Mouse (Mus musculus): ENCODE data around the gene Slc13a2. TPM values are rescaled to one million over a fixed set of nuclear protein-coding genes. Genes with fewer than 3 reads are reported as not detected.

The Slc13a2 gene
- polyA plus RNA-seq, 1 experiment from 2014 or later, result not detected

DNA sequence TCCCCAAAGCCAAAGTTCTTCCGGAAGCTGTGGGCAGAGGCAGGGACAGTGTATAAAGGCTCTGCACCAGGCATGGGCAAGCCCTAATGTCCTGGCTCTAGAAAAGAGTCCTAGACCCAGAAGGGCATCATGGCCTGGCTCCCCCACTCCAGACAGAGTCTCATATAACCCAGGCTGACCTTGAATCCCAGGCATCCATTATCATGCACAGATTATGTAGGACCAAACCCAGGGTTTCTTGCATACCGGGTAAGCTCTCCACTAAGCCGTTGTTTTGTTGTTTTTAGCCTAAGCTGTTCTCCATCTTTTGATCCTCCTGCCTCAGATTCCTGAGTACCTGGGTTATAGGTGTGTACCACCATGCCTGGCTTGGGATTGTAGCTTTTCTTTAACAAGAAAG, 21.1 kb downstream of the Slc13a2 start:
- DNase-seq (ENCODE audit: low spot score), result no peak
- Histone ChIP-seq H3K27me3 (ENCODE audit: insufficient read depth, poor library complexity, severe bottlenecking) (peaks cover 54% of the 10 kb centered on the region), H3K27ac (no peak overlapping the region), H3K36me3 (no peaks in the 10 kb centered on the region), H3K4me3 (no peak overlapping the region), H3K4me1 (peaks cover 10% of the 10 kb centered on the region; the same call in 1 of the 2 replicates), H3K9me3 (no peaks in the 10 kb centered on the region)
- 60% methylated on average over 3 of the region's 3 CpGs for WGBS

- no peak for DNase-seq (ENCODE audit: low spot score)
- 14% methylated on average over 8 of the region's 8 CpGs for WGBS
- no peak overlapping the region for H3K27ac ChIP-seq
- H3K27me3 ChIP-seq (ENCODE audit: insufficient read depth, poor library complexity, severe bottlenecking), result peaks cover 64% of the 10 kb centered on the region
- H3K36me3 ChIP-seq, result no peaks in the 10 kb centered on the region
- peaks cover 10% of the 10 kb centered on the region; the same call in 1 of the 2 replicates for H3K4me1 ChIP-seq
- no peak overlapping the region for H3K4me3 ChIP-seq
- H3K9me3 ChIP-seq, result no peaks in the 10 kb centered on the region
Measured at GRCm38 (mm10) chr11:78399680-78400079, 22.3 kb downstream of the Slc13a2 start.

- peaks cover 10% of the 10 kb centered on the region; the same call in 1 of the 2 replicates for H3K4me1 ChIP-seq
- H3K4me3 ChIP-seq, result no peak overlapping the region
- H3K36me3 ChIP-seq, result no peaks in the 10 kb centered on the region
- H3K27me3 ChIP-seq (ENCODE audit: insufficient read depth, poor library complexity, severe bottlenecking), result peaks cover 62% of the 10 kb centered on the region
- H3K9me3 ChIP-seq, result no peaks in the 10 kb centered on the region
- no peak for DNase-seq (ENCODE audit: low spot score)
- H3K27ac ChIP-seq, result no peak overlapping the region
- 74% methylated on average over 6 of the region's 6 CpGs for WGBS
Measured at GRCm38 (mm10) chr11:78398212-78398611, 23.8 kb downstream of the Slc13a2 start.

DNA sequence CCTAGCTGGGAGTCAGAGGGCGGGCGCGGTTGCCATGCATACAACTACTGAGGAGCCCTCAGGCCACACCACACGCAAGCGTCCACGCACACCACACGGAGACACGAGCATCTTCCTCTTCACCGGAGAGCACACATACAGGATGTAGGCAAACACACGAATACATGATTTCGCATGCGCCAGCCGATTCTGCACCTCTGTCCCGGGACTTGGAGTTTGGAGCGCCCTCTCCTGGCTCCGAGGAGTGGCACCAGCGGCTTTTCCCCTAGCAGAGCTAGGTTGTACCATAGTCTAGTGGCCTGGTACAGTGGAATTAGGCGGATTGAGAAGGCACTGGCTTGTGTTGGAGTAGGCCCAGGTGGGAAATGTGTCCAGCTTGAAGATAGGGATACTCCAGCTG, 24.6 kb downstream of the Slc13a2 start:
- Histone ChIP-seq H3K27me3 (ENCODE audit: insufficient read depth, poor library complexity, severe bottlenecking) (peaks cover 57% of the 10 kb centered on the region), H3K9me3 (no peaks in the 10 kb centered on the region), H3K4me3 (peak overlapping the region; percentile 47), H3K36me3 (no peaks in the 10 kb centered on the region), H3K27ac (peak overlapping the region; percentile 36; the same call in 1 of the 2 replicates), H3K4me1 (peaks cover 10% of the 10 kb centered on the region; the same call in 1 of the 2 replicates)
- 11% methylated on average over 18 of the region's 18 CpGs for WGBS
- peak; percentile 85 for DNase-seq (ENCODE audit: low spot score)

GRCm38 (mm10) chr11:78396950-78397349, 25.1 kb downstream of the Slc13a2 start:
- Histone ChIP-seq H3K27ac (peak overlapping the region; percentile 36; the same call in 1 of the 2 replicates), H3K36me3 (no peaks in the 10 kb centered on the region), H3K4me3 (peak overlapping the region; percentile 47), H3K4me1 (peaks cover 10% of the 10 kb centered on the region; the same call in 1 of the 2 replicates), H3K9me3 (no peaks in the 10 kb centered on the region), H3K27me3 (ENCODE audit: insufficient read depth, poor library complexity, severe bottlenecking) (peaks cover 57% of the 10 kb centered on the region)
- DNase-seq (ENCODE audit: low spot score), result no peak
- 40% methylated on average over 11 of the region's 11 CpGs for WGBS

- no peak overlapping the region for H3K4me3 ChIP-seq
- WGBS, result 69% methylated on average over 3 of the region's 3 CpGs
Measured at GRCm38 (mm10) chr11:78392728-78393127, 29.3 kb downstream of the Slc13a2 start.

GRCm38 (mm10) chr11:78386508-78387043, 35.4 kb downstream of the Slc13a2 start, which contains the start of gene Foxn1:
Gene Foxn1 (minus strand): TSS chr11:78386558.
- H3K27ac ChIP-seq, result no peak within 1 kb of the TSS
- 83% methylated on average over 14 of the region's 14 CpGs for WGBS
- no peaks in the 10 kb centered on the region for H3K4me1 ChIP-seq
- H3K4me3 ChIP-seq, result no peak within 1 kb of the TSS
- peaks cover 32% of the 10 kb centered on the region for H3K27me3 ChIP-seq (ENCODE audit: insufficient read depth, poor library complexity, severe bottlenecking)
- DNase-seq (ENCODE audit: low spot score), result no peak
- no peaks in the 10 kb centered on the region for H3K9me3 ChIP-seq
- H3K36me3 ChIP-seq, result no peaks in the 10 kb centered on the region

More at GRCm38 (mm10) chr11:78392728-78393127, 29.3 kb downstream of the Slc13a2 start:
- Histone ChIP-seq H3K27me3 (ENCODE audit: insufficient read depth, poor library complexity, severe bottlenecking) (peaks cover 25% of the 10 kb centered on the region), H3K36me3 (no peaks in the 10 kb centered on the region), H3K27ac (no peak overlapping the region), H3K9me3 (no peaks in the 10 kb centered on the region), H3K4me1 (peaks cover 7% of the 10 kb centered on the region; the same call in 1 of the 2 replicates)
- DNase-seq (ENCODE audit: low spot score), result no peak

GRCm38 (mm10) chr11:78385776-78386175, 36.2 kb downstream of the Slc13a2 start:
- Histone ChIP-seq H3K4me3 (no peak overlapping the region), H3K9me3 (no peaks in the 10 kb centered on the region), H3K27me3 (ENCODE audit: insufficient read depth, poor library complexity, severe bottlenecking) (peaks cover 38% of the 10 kb centered on the region), H3K27ac (no peak overlapping the region), H3K4me1 (no peaks in the 10 kb centered on the region), H3K36me3 (no peaks in the 10 kb centered on the region)
- WGBS, result 78% methylated on average over 10 of the region's 10 CpGs
- DNase-seq (ENCODE audit: low spot score), result no peak

- Histone ChIP-seq H3K27me3 (ENCODE audit: insufficient read depth, poor library complexity, severe bottlenecking) (peaks cover 65% of the 10 kb centered on the region), H3K9me3 (no peaks in the 10 kb centered on the region), H3K4me3 (no peak overlapping the region), H3K36me3 (no peaks in the 10 kb centered on the region), H3K4me1 (no peaks in the 10 kb centered on the region), H3K27ac (no peak overlapping the region)
- 37% methylated on average over 5 of the region's 5 CpGs for WGBS
- no peak for DNase-seq (ENCODE audit: low spot score)
Measured at GRCm38 (mm10) chr11:78382701-78383100, 39.3 kb downstream of the Slc13a2 start.

DNA sequence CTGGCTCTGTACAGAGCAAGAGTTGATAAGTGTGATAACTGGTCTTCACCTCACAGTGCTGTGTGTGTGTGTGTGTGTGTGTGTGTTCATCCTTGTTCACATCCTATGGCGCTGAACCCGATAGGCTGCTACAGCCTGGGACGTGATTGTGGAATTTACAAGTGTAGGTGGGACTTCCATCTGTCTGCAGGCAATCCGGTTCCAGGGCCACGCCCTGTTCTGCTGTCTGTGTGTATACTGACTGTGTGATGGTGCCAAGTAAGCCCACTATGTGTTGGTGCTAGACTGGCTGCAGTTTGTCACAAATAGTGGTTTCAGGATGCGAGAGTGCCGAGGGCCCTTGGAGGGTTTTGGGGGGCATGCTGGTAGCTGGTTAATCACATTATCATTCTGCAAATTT, 39.7 kb downstream of the Slc13a2 start:
- H3K36me3 ChIP-seq, result no peaks in the 10 kb centered on the region
- no peak for DNase-seq (ENCODE audit: low spot score)
- H3K27ac ChIP-seq, result no peak overlapping the region
- 67% methylated on average over 7 of the region's 7 CpGs for WGBS
- H3K4me1 ChIP-seq, result no peaks in the 10 kb centered on the region
- peaks cover 61% of the 10 kb centered on the region for H3K27me3 ChIP-seq (ENCODE audit: insufficient read depth, poor library complexity, severe bottlenecking)
- H3K9me3 ChIP-seq, result no peaks in the 10 kb centered on the region
- H3K4me3 ChIP-seq, result no peak overlapping the region

DNA sequence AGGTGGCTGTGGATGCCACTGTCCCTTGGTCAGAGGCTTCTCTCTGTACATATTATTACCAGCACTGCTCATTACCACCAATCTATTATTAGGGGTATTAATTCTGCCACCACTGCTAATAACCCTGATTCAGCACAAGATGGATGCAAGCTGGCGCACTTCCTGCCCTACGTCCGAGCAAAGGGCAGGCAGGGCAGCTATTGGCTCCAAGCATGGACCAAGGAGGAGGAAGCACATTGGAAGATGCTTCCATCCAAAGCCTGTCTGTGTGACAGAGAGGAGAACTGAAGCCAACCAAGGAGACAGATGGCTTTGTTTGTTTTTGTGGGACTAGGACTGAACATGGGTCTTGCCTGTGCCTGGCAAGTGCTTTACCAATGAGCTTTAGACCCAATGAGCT, 41.0 kb downstream of the Slc13a2 start:
- Histone ChIP-seq H3K4me1 (no peaks in the 10 kb centered on the region), H3K4me3 (no peak overlapping the region), H3K9me3 (no peaks in the 10 kb centered on the region), H3K27ac (no peak overlapping the region), H3K36me3 (no peaks in the 10 kb centered on the region), H3K27me3 (ENCODE audit: insufficient read depth, poor library complexity, severe bottlenecking) (peaks cover 54% of the 10 kb centered on the region)
- WGBS, result 83% methylated on average over 3 of the region's 3 CpGs
- no peak for DNase-seq (ENCODE audit: low spot score)

DNA sequence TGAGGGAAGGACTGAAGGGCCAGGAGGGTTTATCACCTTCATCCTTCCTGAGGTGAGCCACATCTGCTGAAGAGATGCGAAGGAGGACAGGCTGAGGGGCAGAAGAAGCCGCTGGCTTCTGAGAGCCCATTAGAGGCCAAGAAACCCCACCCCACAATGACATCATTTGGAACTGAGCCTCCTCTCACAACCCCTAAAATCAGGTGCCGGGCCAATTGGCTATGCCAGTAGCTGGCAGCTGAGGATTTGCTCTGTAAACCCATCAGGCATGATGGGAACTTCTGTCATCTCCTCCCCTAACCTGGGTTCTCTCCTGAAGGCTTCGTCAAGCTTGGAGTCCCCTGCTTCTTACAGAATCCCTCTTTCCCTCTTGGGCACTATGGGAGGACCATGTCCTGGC, 41.7 kb downstream of the Slc13a2 start:
- no peak for DNase-seq (ENCODE audit: low spot score)
- Histone ChIP-seq H3K4me1 (no peaks in the 10 kb centered on the region), H3K4me3 (no peak overlapping the region), H3K27me3 (ENCODE audit: insufficient read depth, poor library complexity, severe bottlenecking) (peaks cover 48% of the 10 kb centered on the region), H3K27ac (no peak overlapping the region), H3K9me3 (no peaks in the 10 kb centered on the region), H3K36me3 (no peaks in the 10 kb centered on the region)
- 63% methylated on average over 4 of the region's 4 CpGs for WGBS

GRCm38 (mm10) chr11:78377549-78378159, 44.4 kb downstream of the Slc13a2 start:
- H3K27ac ChIP-seq, result no peak overlapping the region
- H3K27me3 ChIP-seq (ENCODE audit: insufficient read depth, poor library complexity, severe bottlenecking), result peaks cover 33% of the 10 kb centered on the region
- WGBS, result 46% methylated on average over 12 of the region's 12 CpGs
- H3K9me3 ChIP-seq, result no peaks in the 10 kb centered on the region
- no peaks in the 10 kb centered on the region for H3K36me3 ChIP-seq
- H3K4me3 ChIP-seq, result no peak overlapping the region
- DNase-seq (ENCODE audit: low spot score), result no peak
- peaks cover 12% of the 10 kb centered on the region; the same call in 1 of the 2 replicates for H3K4me1 ChIP-seq
